Mouse (Mus musculus): ENCODE data around the gene Ntrk2.

DNA sequence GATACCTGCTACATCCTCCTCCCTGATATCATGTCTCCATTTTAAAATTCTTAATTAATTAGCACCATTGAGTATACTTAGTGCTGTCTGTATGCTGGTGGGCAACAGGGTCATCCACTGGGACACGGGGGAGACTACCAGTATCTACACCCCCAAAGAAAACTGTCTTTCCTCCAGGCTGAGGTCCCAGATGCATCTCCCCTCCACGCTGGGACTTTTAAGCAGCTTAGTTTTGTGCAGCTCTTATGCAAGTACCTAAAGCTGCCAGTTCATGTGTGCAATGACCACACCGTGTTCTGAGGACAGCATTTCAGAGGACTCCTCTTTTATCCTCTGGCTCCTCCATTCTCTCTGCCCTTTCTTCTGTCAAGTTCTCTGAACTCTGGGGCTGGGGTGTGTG lies 5.1 kb upstream of the Ntrk2 start:
- TF ChIP-seq CTCF (IDR thresholded peaks at IDR 0.05; ENCODE audit: extremely low read depth, insufficient read depth, low read length) (no peak), POLR2A (IDR thresholded peaks at IDR 0.05; ENCODE audit: extremely low read depth, insufficient read depth, low read length) (no peak)
